Mouse (Mus musculus) neutrophil, adult 5-6 weeks (primary cell): ENCODE measurements around the gene Fcamr. TPM values are rescaled to one million over a fixed set of nuclear protein-coding genes. Genes with fewer than 3 reads are reported as not detected.

ENCODE experiments used
- ATAC-seq: fragments of 151-379, 151-347 bp; 2 replicates; pipeline ENCODE4 v1.8.0; 2017; ENCODE audit warnings: mild to moderate bottlenecking, moderate TSS enrichment; ENCODE audit not compliant: insufficient number of reproducible peaks, poor library complexity, low FRiP score, severe bottlenecking; ENCODE audit errors: extremely low read depth
- total RNA-seq: library from RNA; stranded (forward); fragments of 200-1000 nt; gene quantifications from 2 replicates; pipeline ENCODE4 v1.2.3, GENCODE M21; 2017

The Fcamr gene
- total RNA-seq, 1 experiment from 2014 or later, result not detected

DNA sequence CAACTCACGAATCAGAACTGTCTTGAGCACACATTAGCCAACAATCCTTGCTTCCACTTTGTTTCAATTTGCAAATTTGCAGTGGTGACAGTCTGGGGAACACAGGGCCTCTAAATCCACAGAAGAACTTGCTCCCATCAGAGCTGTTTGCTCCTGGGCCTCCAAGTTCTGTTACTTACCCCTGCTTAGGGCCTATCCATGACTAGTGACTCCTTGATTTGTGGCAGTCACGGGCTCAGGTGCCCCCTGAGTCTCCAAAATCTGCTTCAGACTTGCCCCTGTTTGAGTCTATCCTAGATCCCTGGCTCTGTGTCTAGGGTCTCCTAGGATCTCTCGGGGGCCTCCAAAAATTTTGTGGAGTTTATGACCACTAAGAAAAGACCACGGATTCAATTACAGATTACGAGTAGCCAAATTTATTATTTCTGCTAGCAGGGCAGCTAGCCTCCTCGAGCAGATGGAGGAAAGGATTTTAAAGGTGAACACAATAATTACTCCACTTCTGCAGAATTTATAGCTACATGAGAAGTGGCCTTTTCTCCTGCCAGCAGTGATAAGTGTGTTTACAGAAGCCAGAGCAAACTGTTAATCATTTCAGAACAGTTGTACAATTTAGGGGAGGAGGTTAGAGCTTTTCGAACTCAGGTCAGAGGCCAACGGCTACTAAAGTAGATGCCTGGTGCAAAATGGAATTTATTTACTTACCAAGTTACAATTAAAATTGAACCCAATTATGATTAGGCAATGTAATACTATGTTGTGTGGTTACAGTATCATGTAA lies 40.1 kb downstream of the Fcamr start:
- ATAC-seq, result no peak

DNA sequence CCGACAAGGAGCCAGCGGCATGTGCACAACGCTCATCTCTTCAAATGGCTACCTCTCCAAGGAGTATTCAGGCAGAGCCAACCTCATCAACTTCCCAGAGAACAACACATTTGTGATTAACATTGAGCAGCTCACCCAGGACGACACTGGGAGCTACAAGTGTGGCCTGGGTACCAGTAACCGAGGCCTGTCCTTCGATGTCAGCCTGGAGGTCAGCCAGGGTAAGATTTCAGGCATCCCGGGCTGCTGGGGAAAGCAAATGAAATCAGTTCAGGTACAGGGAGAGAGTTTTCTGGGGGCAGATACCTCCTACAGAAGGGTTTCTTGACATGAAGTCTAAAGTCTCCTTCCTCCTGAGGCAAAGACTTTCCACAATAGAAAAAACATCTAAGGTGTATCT lies 40.9 kb downstream of the Fcamr start:
- no peak for ATAC-seq

DNA sequence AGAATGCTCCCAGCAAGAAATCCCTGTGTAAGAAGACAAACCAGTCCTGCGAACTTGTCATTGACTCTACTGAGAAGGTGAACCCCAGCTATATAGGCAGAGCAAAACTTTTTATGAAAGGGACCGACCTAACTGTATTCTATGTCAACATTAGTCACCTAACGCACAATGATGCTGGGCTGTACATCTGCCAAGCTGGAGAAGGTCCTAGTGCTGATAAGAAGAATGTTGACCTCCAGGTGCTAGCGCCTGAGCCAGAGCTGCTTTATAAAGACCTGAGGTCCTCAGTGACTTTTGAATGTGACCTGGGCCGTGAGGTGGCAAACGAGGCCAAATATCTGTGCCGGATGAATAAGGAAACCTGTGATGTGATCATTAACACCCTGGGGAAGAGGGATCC lies 43.8 kb downstream of the Fcamr start:
- ATAC-seq, result no peak

- ATAC-seq, result no peak
Measured at GRCm38 (mm10) chr1:130849530-130850214, 49.0 kb downstream of the Fcamr start.

GRCm38 (mm10) chr1:130850405-130850804 lies 49.7 kb downstream of the Fcamr start:
- peak; percentile 72 for ATAC-seq

DNA sequence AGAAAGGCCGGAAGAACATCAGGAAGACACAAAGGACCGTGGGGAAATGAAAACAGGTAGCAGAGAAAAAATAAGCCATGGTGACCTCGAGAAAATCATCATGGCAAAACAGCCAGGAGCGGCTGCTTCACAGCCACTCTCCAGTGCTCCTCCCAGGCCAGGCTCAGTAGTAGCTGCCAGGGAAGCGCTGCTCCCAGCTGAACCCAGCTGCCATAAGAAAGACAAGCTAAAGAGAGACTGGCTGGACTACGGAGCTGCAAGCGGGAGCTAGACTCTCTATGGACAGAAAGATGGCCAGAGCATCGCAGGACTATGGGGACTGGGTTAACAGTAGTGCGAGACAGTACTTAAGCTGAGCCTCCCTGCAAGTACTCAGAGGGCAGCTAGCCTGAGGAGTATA lies 54.1 kb downstream of the Fcamr start:
- no peak for ATAC-seq

GRCm38 (mm10) chr1:130855723-130856122 lies 55.0 kb downstream of the Fcamr start:
- ATAC-seq, result no peak

GRCm38 (mm10) chr1:130857456-130857855 lies 56.8 kb downstream of the Fcamr start:
- ATAC-seq, result no peak

GRCm38 (mm10) chr1:130864238-130864637 lies 63.5 kb downstream of the Fcamr start:
- ATAC-seq, result peak; percentile 91

Other genes starting within 250 kb of the Fcamr start
- gene Zp3r, start 171.3 kb upstream of the Fcamr start, total RNA-seq, result not detected in 2 replicates
- gene C4bp, start 139.3 kb upstream of the Fcamr start, total RNA-seq, result 0.12 TPM in 1 of 2 replicates, not detected in the other
- not detected in 2 replicates for gene Gm29427, start 85.1 kb upstream of the Fcamr start, total RNA-seq
- gene Yod1, start 83.6 kb upstream of the Fcamr start, total RNA-seq, result 12.6 and 13.6 TPM in 2 replicates
- 15.8 and 20.0 TPM in 2 replicates for gene Pfkfb2, start 71.6 kb upstream of the Fcamr start, total RNA-seq
- 1.4 and 3.1 TPM in 2 replicates for gene AA986860, start 68.9 kb upstream of the Fcamr start, total RNA-seq
- 1.5 and 1.8 TPM in 2 replicates for gene Pigr, start 25.8 kb downstream of the Fcamr start, total RNA-seq
- 429 and 440 TPM in 2 replicates for gene Fcmr, start 64.8 kb downstream of the Fcamr start, total RNA-seq
- gene Il24, start 86.6 kb downstream of the Fcamr start, total RNA-seq, result not detected in 2 replicates
- gene Il20, start 110.5 kb downstream of the Fcamr start, total RNA-seq, result 0.74 TPM in 1 of 2 replicates, not detected in the other
- not detected in 2 replicates for gene Il19, start 139.2 kb downstream of the Fcamr start, total RNA-seq
- gene Il10, start 218.9 kb downstream of the Fcamr start, total RNA-seq, result not detected in 2 replicates